Mouse (Mus musculus) stomach, embryonic 14.5 days (tissue): Measurements from ENCODE around the gene Ptcd1. TPM values are rescaled to one million over a fixed set of nuclear protein-coding genes. Genes with fewer than 3 reads are reported as not detected.

Experiments
- ATAC-seq: fragments of 200-750 bp; cut with Nextera tagmentation; 2 replicates; pipeline ENCODE4 v1.8.0; 2017; ENCODE audit warnings: low read depth, moderate TSS enrichment; ENCODE audit not compliant: insufficient number of reproducible peaks, insufficient read depth, low FRiP score
- H3K27ac ChIP-seq: fragments of 300-500 bp; sonication (generic); 2 replicates; pipeline ENCODE4 v1.5.1; 2014; ENCODE audit warnings: mild to moderate bottlenecking, low read length, moderate library complexity, mixed read lengths
- H3K27me3 ChIP-seq: fragments of 300-500 bp; sonication (generic); 2 replicates; pipeline ENCODE4 v1.6.1; 2014; ENCODE audit warnings: low read length, control low read depth, mixed read lengths; ENCODE audit not compliant: control insufficient read depth, insufficient read depth
- H3K36me3 ChIP-seq: fragments of 300-500 bp; sonication (generic); 2 replicates; pipeline ENCODE4 v1.6.1; 2014; ENCODE audit warnings: mild to moderate bottlenecking, control low read depth, low read length, moderate library complexity, mixed read lengths; ENCODE audit not compliant: control insufficient read depth, insufficient read depth
- H3K4me1 ChIP-seq: fragments of 300-500 bp; sonication (generic); 2 replicates; pipeline ENCODE4 v1.6.1; 2014; ENCODE audit warnings: low read length, control low read depth, mixed read lengths; ENCODE audit not compliant: control insufficient read depth, insufficient read depth
- H3K4me2 ChIP-seq: fragments of 300-500 bp; sonication (generic); replicated peaks from 2 replicates; pipeline ENCODE4 v1.6.1; 2014; ENCODE audit warnings: low read depth, low read length, control low read depth
- H3K4me3 ChIP-seq: fragments of 300-500 bp; sonication (generic); 2 replicates; pipeline ENCODE4 v1.5.1; 2014; ENCODE audit warnings: low read depth, low read length, control low read depth
- H3K9ac ChIP-seq: fragments of 300-500 bp; sonication (generic); replicated peaks from 2 replicates; pipeline ENCODE4 v1.6.1; 2014; ENCODE audit warnings: low read depth, mild to moderate bottlenecking, control low read depth, low read length, moderate library complexity, mixed read lengths
- H3K9me3 ChIP-seq: fragments of 300-500 bp; sonication (generic); 2 replicates; pipeline ENCODE4 v1.6.1; 2016; ENCODE audit warnings: low read depth, low read length, control low read depth; ENCODE audit not compliant: control insufficient read depth
- WGBS: fragments of 180-500 bp; shearing (Covaris S2); extraction: QIAGEN DNeasy Blood & Tissue Kit; methylation state at CpG from one replicate; pipeline ENCODE4 v1.1.7; 2014; 5-methylcytosine and 5-hydroxymethylcytosine counted together
- polyA plus RNA-seq: library from polyadenylated mRNA; unstranded; fragments of >200 nt; fragmentation: Nextera tagmentation; extraction: Ambion mirVana; gene quantifications from 2 replicates; pipeline ENCODE4 v1.2.1, GENCODE M21; 2014

The Ptcd1 gene
- polyA plus RNA-seq, 1 experiment from 2014 or later, result 11.4 TPM

- Histone ChIP-seq H3K27ac (no peak overlapping the region), H3K27me3 (no peaks in the 10 kb centered on the region), H3K4me1 (peaks cover 11% of the 10 kb centered on the region; the same call in 1 of the 2 replicates), H3K9me3 (no peaks in the 10 kb centered on the region), H3K36me3 (peaks cover 6% of the 10 kb centered on the region; the same call in 1 of the 2 replicates), H3K9ac (peak overlapping the region; percentile 10; the same call in 1 of the 2 replicates), H3K4me3 (peak overlapping the region; percentile 48), H3K4me2 (peak overlapping the region; percentile 50)
- no peak for ATAC-seq
- 16% methylated on average over 9 of the region's 9 CpGs for WGBS
These were observed 38.1 kb upstream of the Ptcd1 start for GRCm38 (mm10) chr5:145205041-145205440.

- Histone ChIP-seq H3K27me3 (no peaks in the 10 kb centered on the region), H3K27ac (peak within 1 kb of the TSS; percentile 89), H3K9ac (peak within 1 kb of the TSS; percentile 47; the same call in 1 of the 2 replicates), H3K4me1 (peaks cover 11% of the 10 kb centered on the region; the same call in 1 of the 2 replicates), H3K4me3 (peak within 1 kb of the TSS; percentile 48), H3K9me3 (no peaks in the 10 kb centered on the region), H3K4me2 (peak within 1 kb of the TSS; percentile 50), H3K36me3 (peaks cover 4% of the 10 kb centered on the region; the same call in 1 of the 2 replicates)
- ATAC-seq, result peak; percentile 97
- WGBS, result 0% methylated on average over 22 of the region's 22 CpGs
These were observed 37.2 kb upstream of the Ptcd1 start, which contains the start of gene Zkscan5 for GRCm38 (mm10) chr5:145203936-145204691. Gene Zkscan5, plus strand, starts transcription at chr5:145204562.

- Histone ChIP-seq H3K4me3 (no peak overlapping the region), H3K4me2 (no peak overlapping the region), H3K27ac (no peak overlapping the region), H3K4me1 (peaks cover 11% of the 10 kb centered on the region; the same call in 1 of the 2 replicates), H3K27me3 (no peaks in the 10 kb centered on the region), H3K9ac (no peak overlapping the region), H3K9me3 (no peaks in the 10 kb centered on the region), H3K36me3 (no peaks in the 10 kb centered on the region; the same call in 1 of the 2 replicates)
- WGBS, result 50% methylated on average over 3 of the region's 3 CpGs
- no peak for ATAC-seq
These were observed 35.5 kb upstream of the Ptcd1 start for GRCm38 (mm10) chr5:145202446-145202845.

GRCm38 (mm10) chr5:145201321-145201991 is 34.5 kb upstream of the Ptcd1 start, which contains the start of gene Zkscan14:
Gene Zkscan14, minus strand, starts transcription at chr5:145201868.
- Histone ChIP-seq H3K36me3 (no peaks in the 10 kb centered on the region), H3K4me2 (peak within 1 kb of the TSS; percentile 97), H3K4me1 (peaks cover 11% of the 10 kb centered on the region; the same call in 1 of the 2 replicates), H3K27ac (no peak within 1 kb of the TSS), H3K27me3 (no peaks in the 10 kb centered on the region), H3K9ac (peak within 1 kb of the TSS; percentile 68), H3K9me3 (no peaks in the 10 kb centered on the region), H3K4me3 (peak within 1 kb of the TSS; percentile 55)
- 1% methylated on average over 37 of the region's 37 CpGs for WGBS
- ATAC-seq, result 0 out of 2 replicates have a peak, but pooled peaks have one; percentile 19

- ATAC-seq, result no peak
- Histone ChIP-seq H3K36me3 (peaks cover 5% of the 10 kb centered on the region; the same call in 1 of the 2 replicates), H3K4me1 (peaks cover 5% of the 10 kb centered on the region; the same call in 1 of the 2 replicates), H3K9ac (no peak overlapping the region), H3K4me3 (no peak overlapping the region), H3K27ac (no peak overlapping the region), H3K9me3 (no peaks in the 10 kb centered on the region), H3K4me2 (peak overlapping the region; percentile 97), H3K27me3 (no peaks in the 10 kb centered on the region)
- 78% methylated on average over 7 of the region's 7 CpGs for WGBS
These were observed 33.5 kb upstream of the Ptcd1 start for GRCm38 (mm10) chr5:145200387-145200786.

- Histone ChIP-seq H3K4me2 (peak within 1 kb of the TSS; percentile 74), H3K36me3 (peaks cover 26% of the 10 kb centered on the region), H3K27me3 (no peaks in the 10 kb centered on the region), H3K27ac (peak within 1 kb of the TSS; percentile 58), H3K9me3 (no peaks in the 10 kb centered on the region), H3K9ac (peak within 1 kb of the TSS; percentile 57), H3K4me3 (peak within 1 kb of the TSS; percentile 64), H3K4me1 (peaks cover 11% of the 10 kb centered on the region)
- 84% methylated on average over 2 of the region's 2 CpGs for WGBS
- ATAC-seq, result no peak
These were observed 25.1 kb upstream of the Ptcd1 start, which contains the start of gene Atp5j2 for GRCm38 (mm10) chr5:145191962-145192361. Gene Atp5j2, minus strand, starts transcription at chr5:145192062.

GRCm38 (mm10) chr5:145190875-145191798 is 24.2 kb upstream of the Ptcd1 start:
- no peaks in the 10 kb centered on the region for H3K27me3 ChIP-seq
- under 1% methylated on average over 41 of the region's 41 CpGs for WGBS
- peaks cover 11% of the 10 kb centered on the region for H3K4me1 ChIP-seq
- H3K9me3 ChIP-seq, result no peaks in the 10 kb centered on the region
- ATAC-seq, result peak; percentile 92
- H3K27ac ChIP-seq, result peak overlapping the region; percentile 58
- peak overlapping the region; percentile 64 for H3K4me3 ChIP-seq
- peak overlapping the region; percentile 57 for H3K9ac ChIP-seq
- H3K36me3 ChIP-seq, result peaks cover 34% of the 10 kb centered on the region
- H3K4me2 ChIP-seq, result peak overlapping the region; percentile 74
